Mouse (Mus musculus): ENCODE measurements around the gene Ercc6l2.
A peak's percentile ranks its signal among the peaks of the same experiment; 100 is the strongest.

Ercc6l2 gene

DNA sequence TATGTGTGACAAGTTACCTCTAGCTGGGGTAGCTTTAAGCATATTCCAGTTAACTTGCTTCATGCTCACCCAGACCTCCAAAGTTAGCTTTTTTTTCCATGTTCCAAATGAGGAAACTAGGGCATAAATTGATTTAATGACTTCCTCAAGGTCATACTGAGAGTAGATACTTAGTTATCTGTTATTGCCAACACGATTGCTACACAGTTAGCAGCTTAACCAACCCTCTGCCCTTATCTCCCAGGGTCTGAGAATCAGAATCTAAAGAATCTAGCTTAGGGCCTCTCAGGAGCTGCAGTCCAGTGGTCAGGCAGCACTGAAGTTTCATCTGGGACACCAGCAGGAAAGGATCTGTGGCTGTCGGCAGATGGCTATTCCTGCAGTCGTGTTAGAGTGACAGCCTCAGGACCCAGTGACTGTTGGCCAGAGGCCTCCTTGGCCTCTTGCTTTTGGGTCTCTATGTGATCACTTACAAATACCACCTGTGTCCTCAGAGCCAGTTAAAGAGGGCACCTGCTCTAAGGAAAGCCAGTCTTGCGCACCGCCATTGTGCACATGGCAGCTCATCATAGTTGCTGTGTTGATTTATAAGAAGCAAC lies 115.0 kb downstream of the Ercc6l2 start:
- DNase-seq (ENCODE audit: low read depth, low spot score), result peak; percentile 26

DNA sequence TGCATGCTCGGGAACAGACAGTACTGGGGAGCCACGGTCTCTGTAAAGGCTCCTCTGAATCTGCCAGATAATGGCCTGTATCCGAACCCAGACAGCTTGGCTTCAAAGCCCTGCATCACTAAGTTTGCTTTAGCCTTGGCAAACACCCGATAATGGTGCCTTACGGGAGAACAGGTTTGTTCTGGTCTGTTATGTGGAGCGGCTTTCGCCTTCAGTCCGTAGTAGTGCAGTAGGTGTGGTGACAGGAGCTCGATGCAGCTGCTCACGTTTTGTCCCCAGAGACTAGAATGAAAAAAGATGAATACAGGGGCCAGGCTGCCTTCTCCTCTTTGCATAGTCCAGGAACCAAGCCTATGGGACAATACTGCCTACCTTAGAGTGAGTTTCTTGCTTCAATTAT lies 115.5 kb downstream of the Ercc6l2 start:
- DNase-seq (ENCODE audit: low read depth, low spot score), result no peak

DNA sequence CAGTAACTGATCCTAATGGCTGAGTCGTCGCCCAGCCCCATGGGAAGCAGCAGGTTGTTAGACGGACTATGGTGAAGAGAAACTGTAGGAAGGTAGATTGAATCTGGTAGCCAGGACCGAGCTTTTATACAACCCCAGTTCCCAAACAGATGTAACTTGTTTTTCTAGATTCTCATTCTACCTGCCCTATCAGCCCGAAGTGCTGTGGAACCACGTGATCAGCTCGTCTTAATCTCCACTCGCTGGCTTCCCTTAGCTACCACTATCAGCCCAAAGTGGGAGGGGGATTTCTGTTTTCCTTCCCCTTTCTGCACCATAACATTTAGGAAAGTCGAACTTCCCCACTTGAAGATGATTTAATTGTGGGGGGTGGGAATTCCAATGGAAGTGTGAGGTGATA lies 121.3 kb downstream of the Ercc6l2 start:
- no peak for DNase-seq (ENCODE audit: low read depth, low spot score)

DNA sequence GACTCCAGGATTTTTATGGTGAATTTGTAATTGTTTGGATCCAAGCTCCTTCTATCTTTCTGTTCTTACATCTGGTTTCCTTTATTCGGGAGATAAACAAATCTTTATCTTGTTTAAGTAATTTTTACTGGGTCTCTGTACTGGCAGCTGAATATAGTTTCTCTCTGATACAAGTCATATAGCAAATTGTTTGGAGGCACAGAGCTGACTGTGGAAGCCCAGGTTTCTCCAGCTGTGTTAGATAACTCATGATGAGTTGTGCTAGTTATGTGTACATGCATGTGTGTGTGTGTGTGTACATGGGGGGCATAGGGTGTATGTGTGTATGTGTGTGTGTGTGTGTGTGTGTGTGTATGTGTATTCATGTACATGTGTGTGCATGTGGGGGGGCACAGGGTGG lies 125.2 kb downstream of the Ercc6l2 start:
- DNase-seq (ENCODE audit: low read depth, low spot score), result no peak

DNA sequence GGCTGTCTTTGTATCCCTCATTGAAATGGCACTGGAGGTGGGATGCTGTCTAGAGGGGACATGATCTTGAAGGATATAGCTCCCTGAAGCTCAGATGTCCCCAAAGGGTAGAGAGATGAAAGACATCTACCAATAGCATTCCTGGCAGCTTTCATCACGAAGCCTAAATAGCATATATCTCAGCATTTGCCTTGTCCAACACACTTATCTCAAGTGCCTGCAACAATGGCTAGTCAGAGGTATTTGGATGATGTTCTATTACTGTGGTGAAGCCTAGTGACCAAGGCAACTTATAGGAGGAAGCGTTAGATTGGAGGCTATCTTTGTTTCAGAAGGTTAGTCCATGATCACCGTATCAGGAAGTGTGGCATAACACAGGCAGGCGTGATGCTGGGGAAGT lies 126.1 kb downstream of the Ercc6l2 start:
- no peak for DNase-seq (ENCODE audit: low read depth, low spot score)

DNA sequence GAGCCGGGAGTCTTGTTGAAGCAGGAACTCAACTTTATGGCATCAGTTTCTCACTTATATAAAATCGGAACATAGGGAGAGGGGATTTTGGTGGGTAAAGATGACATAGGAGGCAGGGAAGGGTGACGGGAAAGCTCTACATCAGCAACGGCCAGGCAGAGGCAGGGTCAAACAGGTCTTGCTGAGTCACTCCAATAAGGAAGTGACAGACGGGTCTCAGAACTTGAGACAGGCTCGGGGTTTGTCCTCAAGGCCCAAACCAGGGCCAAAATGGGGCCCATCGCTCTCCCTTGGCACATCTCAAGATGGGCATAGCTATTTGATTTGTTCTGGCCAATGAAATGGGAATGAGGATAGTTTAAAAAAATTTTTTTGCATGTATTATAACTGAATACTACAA lies 128.6 kb downstream of the Ercc6l2 start:
- DNase-seq (ENCODE audit: low read depth, low spot score), result no peak

DNA sequence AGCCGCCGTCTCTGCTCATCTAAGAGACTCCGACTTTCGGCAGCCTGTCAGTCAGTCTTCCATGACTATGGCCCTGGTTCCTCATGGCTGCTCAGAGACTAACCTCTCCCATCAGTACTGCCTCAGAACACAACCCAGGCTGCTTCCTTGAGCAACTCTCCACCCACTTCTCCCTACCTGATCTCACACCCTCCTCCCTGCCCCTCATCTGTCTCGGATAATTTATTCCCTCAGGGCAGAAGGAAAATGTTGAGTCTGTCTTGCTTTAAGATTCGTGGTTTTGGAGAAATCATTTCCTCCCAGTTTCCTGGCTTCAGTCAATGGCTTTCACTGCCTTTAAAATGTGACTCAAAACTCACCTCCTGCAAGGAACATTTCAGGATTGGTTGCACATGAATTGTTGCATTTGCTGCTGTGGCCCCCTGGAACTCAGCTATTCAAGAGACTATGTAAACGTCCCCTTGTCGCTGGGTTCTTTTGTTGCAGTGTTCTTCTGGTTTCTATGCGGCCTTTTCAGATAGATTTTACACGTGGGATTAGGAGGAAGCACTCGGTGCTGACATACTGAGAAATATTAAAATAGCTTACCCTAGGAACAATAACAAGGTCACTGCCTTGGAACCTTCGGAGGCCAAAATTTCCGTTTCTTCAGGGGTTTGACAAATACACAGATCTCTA lies 129.4 kb downstream of the Ercc6l2 start:
- DNase-seq (ENCODE audit: low read depth, low spot score), result no peak
